Mouse (Mus musculus): ENCODE results near the gene Tigd3.

GRCm38 (mm10) chr19:5847306-5847796 is 46.6 kb downstream of the Tigd3 start:
- no peak for TF ChIP-seq POLR2A (IDR thresholded peaks at IDR 0.05; ENCODE audit: low read depth, low read length)
- no peak for TF ChIP-seq CTCF (conservative IDR thresholded peaks at IDR 0.05; ENCODE audit: insufficient read depth, insufficient read length, low read depth, low read length)
